Mouse (Mus musculus): ENCODE results near the gene Atp8b4.

Gene Atp8b4

DNA sequence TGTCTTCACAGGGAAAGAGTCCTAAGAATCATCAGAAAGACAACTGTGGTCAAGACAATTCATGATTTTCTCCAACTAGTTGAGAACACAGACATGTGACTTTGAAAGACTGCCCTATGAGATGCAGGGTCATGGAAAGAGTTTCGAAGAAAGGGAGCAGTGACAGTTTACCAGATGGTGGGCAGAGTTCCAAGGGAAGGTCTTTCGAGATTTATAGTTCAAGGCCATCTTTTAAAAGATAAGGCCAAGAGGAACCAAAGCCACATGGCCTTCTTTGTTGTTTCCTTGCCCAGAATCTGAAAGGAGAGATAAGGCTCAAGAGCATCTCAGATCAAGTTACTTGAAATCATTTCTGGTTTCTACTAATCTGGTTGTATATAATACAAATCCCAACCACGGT lies 225.0 kb downstream of the Atp8b4 start:
- no peak for DNase-seq

DNA sequence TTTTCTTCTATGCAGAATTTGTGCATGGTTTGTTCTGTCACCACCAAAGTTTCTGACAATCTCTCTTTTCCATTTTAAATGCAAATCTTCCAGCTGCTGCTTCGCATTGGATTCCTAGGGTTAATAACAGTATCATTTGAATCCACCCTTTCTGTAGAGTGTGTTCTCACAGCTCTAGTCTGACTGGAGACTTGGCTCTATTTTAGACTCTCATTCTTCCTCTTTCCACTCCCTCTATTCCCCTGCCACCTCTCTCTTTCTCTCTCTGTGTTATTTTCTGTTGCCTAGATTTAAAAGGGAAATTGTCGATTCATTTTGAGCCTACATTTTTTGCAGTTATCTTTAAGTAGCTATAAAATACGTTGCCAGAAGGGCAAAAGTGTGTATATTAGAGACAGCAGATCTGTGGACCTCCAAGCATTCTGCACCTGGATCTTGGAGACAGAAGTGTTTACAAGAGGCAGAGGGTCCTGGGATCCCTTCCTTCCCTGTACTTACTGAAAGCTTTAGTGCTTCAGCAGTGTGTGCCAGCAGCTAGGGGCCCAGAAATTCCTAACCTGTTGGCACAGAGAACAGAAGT lies 225.6 kb downstream of the Atp8b4 start:
- DNase-seq = no peak

DNA sequence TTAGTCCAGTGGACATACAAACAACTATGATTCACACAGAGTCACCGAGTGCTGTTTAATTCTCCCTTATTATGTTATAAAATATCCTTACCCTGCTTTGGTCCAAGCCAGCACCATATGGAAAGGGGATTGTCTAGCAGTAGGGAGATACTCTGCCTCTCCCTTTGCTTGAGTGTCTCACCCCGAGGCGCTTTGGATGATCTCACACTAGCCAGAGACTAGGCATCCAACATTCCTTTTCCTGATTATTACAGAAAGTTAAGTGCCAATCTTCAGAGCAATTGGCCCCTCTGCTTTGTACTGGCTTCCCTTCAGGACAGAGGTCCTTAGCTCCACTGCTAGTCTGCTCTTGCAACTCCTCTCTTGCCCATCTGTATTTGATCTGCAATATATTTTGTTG lies 226.2 kb downstream of the Atp8b4 start:
- DNase-seq = no peak
